Mouse (Mus musculus) stomach, postnatal 0 days (tissue): ENCODE results near the gene Sap30bp.

Source experiments
- CTCF ChIP-seq: IDR thresholded peaks from 2 replicates; pipeline ENCODE4 v1.5.1; 2016; ENCODE audit warnings: antibody characterized with exemption, low read depth, mild to moderate bottlenecking, moderate library complexity
- EP300 ChIP-seq: optimal IDR thresholded peaks from 2 replicates; pipeline ENCODE3; 2016; ENCODE audit warnings: antibody characterized with exemption

DNA sequence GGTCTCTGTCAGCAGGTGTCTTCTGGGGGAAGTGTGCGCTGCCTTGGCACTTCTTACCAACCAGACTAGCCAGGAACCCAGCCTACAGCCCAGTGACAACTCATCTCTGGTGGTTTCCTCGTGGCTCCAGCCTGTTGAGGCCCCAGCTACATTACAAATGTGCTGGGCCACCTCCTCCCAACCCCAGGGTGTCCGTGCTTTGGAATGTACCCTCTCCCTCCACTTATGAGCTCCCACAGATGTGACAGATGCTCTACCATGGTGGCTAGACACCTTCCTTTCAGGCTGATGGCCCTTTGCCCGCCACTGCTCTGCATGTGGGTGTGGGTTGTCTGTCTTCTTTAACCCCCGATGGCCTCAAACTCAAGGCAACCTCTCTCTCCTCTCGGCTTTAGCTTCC lies 68.6 kb downstream of the Sap30bp start:
- TF ChIP-seq CTCF (no peak), EP300 (no peak)
